Mouse (Mus musculus): Measurements from ENCODE around the gene Slc43a3.

- TF ChIP-seq CTCF (IDR thresholded peaks at IDR 0.05; ENCODE audit: borderline replicate concordance, extremely low read depth, insufficient read depth, insufficient read length) (no peak), POLR2A (IDR thresholded peaks at IDR 0.05; ENCODE audit: borderline replicate concordance, extremely low read depth, insufficient read depth, insufficient read length, poor library complexity, severe bottlenecking) (no peak)
These were observed 18.2 kb upstream of the Slc43a3 start for GRCm38 (mm10) chr2:84918188-84918587.

All from brain, embryonic 14.5 days (tissue).